Mouse (Mus musculus) erythroblast, adult 5-6 weeks (primary cell): Measurements from ENCODE around the gene Rhbdd1. TPM values are rescaled to one million over a fixed set of nuclear protein-coding genes. Genes with fewer than 3 reads are reported as not detected.

ENCODE experiments used
- ATAC-seq: replicated peaks from 2 replicates; pipeline ENCODE4 v1.8.0; 2016; ENCODE audit warnings: moderate number of reproducible peaks, mild to moderate bottlenecking, moderate TSS enrichment, inconsistent platforms; ENCODE audit not compliant: poor library complexity, low FRiP score, severe bottlenecking
- total RNA-seq, 2 experiments: library from RNA; stranded (forward) in 1 of 2; stranded (reverse) in 1 of 2; fragments of 150-400 nt in 1 of 2; fragments of 200-764, 138-1000 nt in 1 of 2; gene quantifications; 2 replicates each; pipeline versions ENCODE4 v1.2.3 to v1.2.4; 2015 to 2017; ENCODE audit warnings: low replicate concordance in 2 of 2

The Rhbdd1 gene
- total RNA-seq, 2 experiments from 2014 or later, result 5.2 to 7.6 TPM

GRCm38 (mm10) chr1:82470516-82471225 is 154.4 kb downstream of the Rhbdd1 start:
- no peak for ATAC-seq

GRCm38 (mm10) chr1:82473467-82473866 is 157.2 kb downstream of the Rhbdd1 start:
- no peak for ATAC-seq

GRCm38 (mm10) chr1:82474461-82474961 is 158.3 kb downstream of the Rhbdd1 start:
- ATAC-seq, result no peak

- no peak for ATAC-seq
Observed at GRCm38 (mm10) chr1:82475254-82475653, 159.0 kb downstream of the Rhbdd1 start.

DNA sequence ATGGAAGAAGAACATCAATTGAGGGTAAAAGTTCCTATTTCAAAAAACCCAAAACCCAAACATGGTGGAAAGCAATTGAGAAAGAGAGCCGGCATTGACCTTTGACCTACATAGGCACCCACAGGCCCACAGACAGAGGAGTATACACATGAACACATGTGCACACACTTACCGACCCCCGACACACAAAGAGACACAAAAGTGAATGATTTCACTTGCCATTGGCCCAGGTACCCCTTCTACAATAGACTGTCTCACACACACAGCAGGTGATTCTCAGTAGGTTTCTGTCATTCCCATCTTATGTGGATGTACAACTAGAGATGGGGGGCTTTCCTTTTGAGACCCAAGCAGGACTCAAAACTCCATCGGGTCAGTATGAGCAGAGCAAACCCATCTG is 159.6 kb downstream of the Rhbdd1 start:
- ATAC-seq, result no peak

GRCm38 (mm10) chr1:82476256-82476655 is 160.0 kb downstream of the Rhbdd1 start:
- ATAC-seq, result no peak

DNA sequence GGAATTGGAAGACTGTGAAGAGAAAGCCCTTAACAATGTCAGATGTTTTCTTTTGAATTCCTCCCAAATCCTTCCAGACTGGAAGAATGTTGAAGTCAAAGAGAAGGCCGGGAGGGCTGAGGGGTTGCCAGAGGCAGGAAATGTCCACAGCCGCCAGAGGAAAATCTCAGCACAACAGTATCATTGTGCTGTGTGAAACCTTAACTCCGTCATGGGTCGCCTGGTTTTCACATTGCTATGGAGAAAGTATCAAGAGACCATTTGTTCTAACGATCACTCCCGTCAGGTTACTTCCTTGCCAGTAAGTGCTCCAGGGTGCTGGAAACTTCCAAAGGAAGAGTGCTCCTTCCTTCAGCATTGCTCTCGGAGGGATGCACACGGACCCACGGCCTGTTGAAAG is 160.5 kb downstream of the Rhbdd1 start:
- no peak for ATAC-seq

DNA sequence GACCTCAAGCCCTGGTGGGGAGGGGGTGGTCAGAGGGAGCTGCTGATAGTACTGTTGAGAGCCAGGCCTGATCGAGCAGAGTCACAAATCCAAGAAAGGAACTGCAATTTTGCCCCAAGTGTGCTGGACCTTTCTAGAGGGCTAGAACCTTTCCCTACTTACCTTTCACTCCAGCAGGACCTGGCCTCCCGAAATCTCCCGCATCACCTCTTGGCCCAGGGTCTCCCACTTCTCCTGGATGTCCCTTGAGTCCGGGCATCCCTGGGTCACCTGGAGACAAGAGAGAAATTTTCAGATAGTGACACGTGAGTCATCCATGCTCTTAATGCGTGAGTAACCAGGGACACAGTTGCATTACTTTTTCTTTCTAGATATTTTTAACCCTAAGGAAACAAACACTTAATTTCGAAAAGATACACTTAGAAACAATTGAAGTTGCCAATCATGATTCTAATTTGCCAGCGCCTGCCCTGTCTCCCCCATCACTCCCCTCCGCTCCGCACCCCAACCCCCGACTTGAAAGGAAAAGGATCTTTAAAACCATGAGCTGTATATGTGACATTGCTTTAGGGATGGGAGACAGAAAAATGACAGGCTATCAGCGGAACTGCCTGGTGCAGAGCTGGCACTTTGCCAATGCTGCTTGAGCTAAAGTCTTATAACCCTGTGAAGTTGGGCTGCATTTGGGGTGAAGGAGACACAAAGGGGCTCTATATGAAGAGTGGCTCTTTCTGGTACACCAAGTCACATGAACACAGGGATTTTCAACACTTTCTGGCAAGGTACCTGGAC is 163.6 kb downstream of the Rhbdd1 start:
- no peak for ATAC-seq

- no peak for ATAC-seq
Observed at GRCm38 (mm10) chr1:82482371-82482770, 166.1 kb downstream of the Rhbdd1 start.

GRCm38 (mm10) chr1:82486371-82486770 is 170.1 kb downstream of the Rhbdd1 start:
- no peak for ATAC-seq

GRCm38 (mm10) chr1:82491954-82492353 is 175.7 kb downstream of the Rhbdd1 start:
- ATAC-seq, result no peak

Other genes with a start within 250 kb of the Rhbdd1 start
- gene Gm9747, start 83.3 kb upstream of the Rhbdd1 start, total RNA-seq (2015; ENCODE audit: low replicate concordance), result not detected in 2 replicates
- gene Gm9747, start 83.3 kb upstream of the Rhbdd1 start, total RNA-seq (2017; ENCODE audit: low replicate concordance), result not detected in 2 replicates
- 0.42 TPM in 1 of 2 replicates, not detected in the other for gene Irs1, start 25.0 kb upstream of the Rhbdd1 start, total RNA-seq (2015; ENCODE audit: low replicate concordance)
- not detected in 2 replicates for gene Irs1, start 25.0 kb upstream of the Rhbdd1 start, total RNA-seq (2017; ENCODE audit: low replicate concordance)